Mouse (Mus musculus) urinary bladder, adult 18-20 months (tissue): ENCODE measurements at regions not wholly inside any gene's neighbourhood (a gene's known extent, or its start where the extent isn't known, plus 50 kb on each side); places are given as distances from the start of the nearest gene placed in this dataset.

ENCODE experiments used
- DNase-seq, 2 experiments: peaks; one replicate each; pipeline ENCODE4 v3.0.0; 2022; ENCODE audit warnings: low spot score in 2 of 2, mixed read lengths in 2 of 2

DNA sequence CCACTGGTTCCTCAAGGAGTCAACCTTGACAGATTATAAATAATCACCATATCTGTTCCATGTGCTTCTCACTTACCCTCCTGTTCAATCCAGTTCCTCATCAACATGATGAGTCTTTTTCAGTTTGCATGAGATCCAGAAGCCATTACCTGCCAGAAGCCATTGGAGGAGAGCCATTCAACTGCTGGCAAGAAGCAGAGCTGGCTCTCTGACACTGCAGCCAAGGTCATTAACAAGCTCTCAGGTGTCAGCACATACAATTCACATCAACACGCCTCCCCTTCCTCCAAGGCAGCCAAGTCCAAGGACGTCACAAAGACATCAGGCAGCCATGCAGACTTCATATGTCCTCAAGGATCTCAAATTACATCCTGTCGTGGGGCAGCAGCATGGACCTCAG lies 648.6 kb upstream of the Slit2 start:
- DNase-seq: no peak

DNA sequence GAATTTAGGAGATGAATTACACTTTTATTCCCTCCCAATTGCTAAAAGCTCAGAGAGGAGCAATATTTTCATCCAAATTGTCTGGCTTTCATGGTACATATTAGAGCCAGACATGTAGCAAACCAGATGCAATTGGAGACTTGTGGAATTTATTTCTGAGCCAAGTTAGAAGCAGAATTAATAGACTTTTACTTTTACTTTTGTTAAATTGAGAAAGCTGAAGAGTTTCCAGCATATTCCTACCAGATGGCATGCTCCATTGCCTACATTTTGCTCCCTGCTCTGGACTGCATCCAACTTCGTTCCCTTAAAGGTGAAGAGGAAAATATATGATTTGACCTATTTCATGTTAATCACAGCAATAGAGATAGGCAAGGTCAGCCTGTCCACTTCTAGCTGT lies 646.4 kb upstream of the Slit2 start:
- DNase-seq: no peak

DNA sequence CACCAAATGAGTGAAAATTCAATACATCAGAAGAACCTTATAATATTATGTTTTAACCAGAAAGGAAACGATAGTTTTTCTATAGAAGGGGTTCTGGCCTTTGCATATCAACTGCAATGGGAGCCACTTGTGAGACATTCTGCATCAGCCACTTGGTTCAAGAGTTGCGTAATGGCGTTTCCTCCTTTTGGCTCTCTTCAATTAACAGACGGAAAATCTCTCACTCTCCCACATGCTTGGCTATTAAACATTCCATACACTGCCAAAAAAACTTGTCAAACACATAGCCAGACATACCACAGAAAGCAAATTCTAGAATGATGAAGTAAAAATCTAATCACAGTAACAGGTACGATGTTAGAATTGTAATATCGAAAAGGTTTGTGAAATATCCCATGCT lies 643.1 kb upstream of the Slit2 start:
- peak in 1 of 2 experiments; percentile 3 for DNase-seq

DNA sequence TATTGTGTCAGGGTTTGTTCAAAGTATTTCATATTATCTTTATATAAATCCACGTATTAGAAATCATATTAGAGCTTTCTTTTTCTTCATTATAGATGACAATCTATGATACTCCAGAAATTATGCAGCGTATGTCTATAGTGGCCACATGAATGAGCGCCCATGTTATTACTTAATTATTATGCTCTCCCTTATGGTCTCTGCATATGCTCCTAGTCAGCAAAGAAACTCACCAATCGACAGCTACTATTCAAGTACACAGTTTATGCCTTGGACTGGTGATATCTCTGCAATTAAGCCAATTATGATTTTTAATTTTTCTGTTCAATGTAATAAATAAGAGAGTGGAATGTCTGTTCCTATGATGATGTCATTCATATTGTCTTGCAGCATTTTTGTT lies 612.8 kb upstream of the Slit2 start:
- no peak for DNase-seq

GRCm38 (mm10) chr5:47385930-47386329 lies 597.0 kb upstream of the Slit2 start:
- DNase-seq: no peak

GRCm38 (mm10) chr5:47386750-47387149 lies 596.2 kb upstream of the Slit2 start:
- no peak for DNase-seq

GRCm38 (mm10) chr5:47390735-47391134 lies 592.2 kb upstream of the Slit2 start:
- DNase-seq: no peak

GRCm38 (mm10) chr5:47396874-47397273 lies 586.1 kb upstream of the Slit2 start:
- no peak for DNase-seq

GRCm38 (mm10) chr5:47421916-47422315 lies 561.0 kb upstream of the Slit2 start:
- no peak for DNase-seq

- DNase-seq: no peak
Measured at GRCm38 (mm10) chr5:47426040-47426439, 556.9 kb upstream of the Slit2 start.

DNA sequence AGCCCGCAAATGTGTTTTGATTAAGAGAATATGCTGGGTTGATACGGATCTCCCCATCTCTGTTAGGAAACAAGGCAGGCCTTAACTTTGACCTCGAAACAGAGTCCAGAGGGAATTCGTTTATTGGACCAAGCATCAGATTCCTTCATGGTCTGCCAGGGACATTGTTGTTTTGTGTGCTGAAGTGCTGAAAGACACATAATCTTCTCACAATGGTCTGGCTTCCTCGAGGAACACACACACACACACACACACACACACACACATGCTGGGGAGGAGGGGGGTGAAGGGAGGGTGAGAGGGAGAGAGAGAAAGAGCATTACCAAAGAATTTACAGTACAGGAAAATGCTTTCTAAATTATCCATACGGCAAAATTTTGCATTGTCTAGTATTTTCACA lies 556.5 kb upstream of the Slit2 start:
- DNase-seq: no peak

- DNase-seq: no peak
Measured at GRCm38 (mm10) chr5:47429217-47430172, 553.4 kb upstream of the Slit2 start.

- no peak for DNase-seq
Measured at GRCm38 (mm10) chr5:47431599-47432328, 551.2 kb upstream of the Slit2 start.

DNA sequence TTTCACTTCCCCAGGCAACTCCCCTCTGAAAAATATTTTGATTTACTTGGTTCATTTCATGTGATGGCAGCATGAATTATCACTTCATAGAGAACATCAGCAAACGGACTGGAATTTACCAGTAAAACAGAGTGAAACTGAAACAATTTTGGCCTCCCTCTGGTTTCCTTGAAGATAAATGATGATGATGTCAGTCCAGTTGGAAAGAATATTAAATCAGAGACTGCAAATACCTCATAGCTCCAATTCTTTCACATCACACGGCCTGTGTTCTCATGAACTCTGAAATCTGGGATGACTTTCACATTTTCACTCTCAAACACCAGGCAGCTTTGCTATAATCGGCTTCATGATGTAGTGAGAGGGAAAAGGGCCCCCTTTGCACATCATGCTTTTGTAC lies 546.5 kb upstream of the Slit2 start:
- no peak for DNase-seq

DNA sequence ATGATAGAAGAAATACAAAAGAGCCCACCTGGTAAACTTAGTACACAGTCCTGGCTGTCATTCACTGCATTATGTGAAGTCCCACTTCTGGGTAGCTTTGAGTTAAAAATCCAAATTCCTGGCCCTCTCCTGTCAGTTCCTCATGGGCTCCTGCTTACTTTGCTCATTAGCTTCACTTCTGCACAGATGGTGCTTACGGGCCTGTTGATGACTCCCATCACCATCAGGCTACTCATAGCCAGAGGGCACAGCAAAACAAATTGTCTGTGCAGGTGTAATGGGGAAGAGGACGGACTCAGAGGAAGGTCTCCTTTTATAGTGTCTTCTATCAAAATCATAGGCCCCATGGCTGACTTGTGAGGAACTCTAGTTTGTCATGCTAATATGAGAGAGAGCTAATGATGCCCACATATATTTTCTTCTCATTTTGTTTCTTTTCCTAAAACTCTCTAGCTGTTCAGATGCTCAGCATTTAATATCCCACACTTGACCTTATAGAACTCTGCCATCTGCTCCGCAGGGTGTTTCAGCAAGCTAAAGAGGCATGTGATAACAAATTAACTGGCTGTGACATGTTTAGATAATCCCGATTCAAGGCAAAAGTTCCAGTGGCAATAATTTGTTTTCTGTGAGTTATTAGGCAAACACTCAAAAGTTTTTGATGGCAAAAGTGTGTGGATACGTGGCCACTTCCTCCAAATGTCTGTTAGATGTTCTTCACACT lies 536.5 kb upstream of the Slit2 start:
- DNase-seq: no peak

- DNase-seq: no peak
Measured at GRCm38 (mm10) chr5:47464848-47465247, 518.1 kb upstream of the Slit2 start.

GRCm38 (mm10) chr5:47469394-47469793 lies 513.5 kb upstream of the Slit2 start:
- no peak for DNase-seq

DNA sequence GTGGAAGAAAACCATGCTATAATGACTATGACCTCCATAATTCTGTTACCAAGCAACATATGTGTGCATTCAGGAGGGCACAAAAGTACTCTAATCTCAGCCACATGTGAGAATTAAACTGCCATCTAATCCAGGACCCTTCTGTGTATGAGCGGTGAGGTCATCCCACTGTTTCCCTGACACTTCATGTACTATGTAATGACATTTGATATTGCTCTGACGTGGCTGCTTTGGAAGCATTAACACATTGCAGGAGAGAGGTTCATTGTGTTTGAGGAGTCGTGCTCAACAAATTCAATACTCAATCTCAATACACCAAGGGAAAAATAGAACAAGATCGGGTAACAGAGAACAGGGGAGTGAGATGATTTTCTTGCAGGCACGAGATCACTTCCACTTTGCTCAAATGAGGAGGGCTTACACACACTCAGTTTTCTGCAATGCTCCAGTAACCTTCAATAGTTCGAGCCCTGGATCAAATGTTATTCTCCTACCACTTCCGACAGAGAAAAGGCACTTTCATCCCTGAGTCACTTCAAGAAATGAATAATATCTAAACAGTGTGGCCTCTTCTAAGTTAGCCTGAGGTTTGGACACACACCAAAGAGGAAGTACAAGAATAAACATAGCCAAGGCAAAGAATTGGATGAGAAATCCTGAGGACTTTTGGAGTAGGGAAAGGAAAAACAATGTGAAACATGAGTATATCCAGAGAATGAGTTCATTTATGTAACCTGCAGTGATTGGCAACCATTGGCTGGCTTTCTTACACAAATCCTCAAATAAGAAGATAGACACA lies 510.7 kb upstream of the Slit2 start:
- no peak for DNase-seq

DNA sequence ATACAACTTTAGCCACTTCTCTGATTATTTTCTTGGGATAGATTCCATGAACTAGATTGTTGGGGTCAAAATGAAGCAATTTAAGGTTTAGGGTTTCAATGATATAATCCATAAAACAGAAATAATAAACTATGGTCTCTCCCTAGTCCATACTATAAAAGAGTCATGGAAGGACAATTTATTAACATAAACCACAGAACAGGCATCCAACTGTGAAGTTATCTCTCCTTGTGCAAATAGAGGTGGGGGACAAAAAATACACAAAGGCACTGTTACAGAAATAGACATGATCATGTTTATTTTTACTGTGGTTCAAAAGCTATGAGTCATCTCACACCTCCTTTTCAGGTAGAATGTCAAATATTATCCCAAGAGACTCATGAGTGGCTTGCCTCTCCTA lies 503.0 kb upstream of the Slit2 start:
- DNase-seq: no peak

- DNase-seq: no peak
Measured at GRCm38 (mm10) chr5:47496218-47496617, 486.7 kb upstream of the Slit2 start.

GRCm38 (mm10) chr5:47502764-47503416 lies 480.0 kb upstream of the Slit2 start:
- DNase-seq: no peak
